Mouse (Mus musculus) bone marrow macrophage, adult 2 months (primary cell): ENCODE measurements around the gene Msln. TPM values are rescaled to one million over a fixed set of nuclear protein-coding genes. Genes with fewer than 3 reads are reported as not detected.

Source experiments
- H3K27ac ChIP-seq: 2 replicates; pipeline ENCODE4 v1.5.1; 2012; ENCODE audit warnings: low read depth, low read length; ENCODE audit not compliant: insufficient read depth
- H3K4me1 ChIP-seq: 2 replicates; pipeline ENCODE4 v1.6.1; 2012; ENCODE audit warnings: low read length; ENCODE audit not compliant: control insufficient read depth, insufficient read depth
- H3K4me3 ChIP-seq: 2 replicates; pipeline ENCODE4 v1.5.1; 2012; ENCODE audit warnings: mild to moderate bottlenecking, low read length, moderate library complexity; ENCODE audit not compliant: insufficient read depth
- CTCF ChIP-seq: IDR thresholded peaks from 2 replicates; pipeline ENCODE4 v1.5.1; 2012; ENCODE audit warnings: low read depth, mild to moderate bottlenecking, low read length, moderate library complexity
- POLR2A ChIP-seq: IDR thresholded peaks from 2 replicates; pipeline ENCODE4 v1.6.1; 2012; ENCODE audit warnings: mild to moderate bottlenecking, low read depth, low read length, borderline replicate concordance
- polyA plus RNA-seq: library from polyadenylated mRNA; stranded (reverse); fragments of >200 nt; gene quantifications from 2 replicates; pipeline ENCODE4 v1.2.4, GENCODE M21; 2012; ENCODE audit not compliant: missing spikeins, insufficient read depth, insufficient read length

The Msln gene
- polyA plus RNA-seq, 1 experiment, result not detected

- H3K4me3 ChIP-seq, result peak overlapping the region; percentile 68
- peak overlapping the region; percentile 84; the same call in 1 of the 2 replicates for H3K27ac ChIP-seq
- no peak for TF ChIP-seq POLR2A
- no peak for TF ChIP-seq CTCF
- H3K4me1 ChIP-seq, result peaks cover 19% of the 10 kb centered on the region
These were observed 37.2 kb upstream of the Msln start for GRCm38 (mm10) chr17:25791320-25791842.

- H3K27ac ChIP-seq, result no peak overlapping the region
- no peak for TF ChIP-seq CTCF
- TF ChIP-seq POLR2A, result no peak
- peaks cover 15% of the 10 kb centered on the region for H3K4me1 ChIP-seq
- no peak overlapping the region for H3K4me3 ChIP-seq
These were observed 32.8 kb upstream of the Msln start for GRCm38 (mm10) chr17:25786781-25787504.

- Histone ChIP-seq H3K4me1 (peaks cover 13% of the 10 kb centered on the region), H3K4me3 (peak within 1 kb of the TSS; percentile 68), H3K27ac (no peak within 1 kb of the TSS)
- TF ChIP-seq POLR2A, result no peak
- no peak for TF ChIP-seq CTCF
These were observed 32.1 kb upstream of the Msln start, which contains the start of gene Ccdc78 for GRCm38 (mm10) chr17:25786280-25786679. TSS of gene Ccdc78 (plus strand) at chr17:25786580.

GRCm38 (mm10) chr17:25785281-25785745 lies 31.1 kb upstream of the Msln start, which contains the start of gene Haghl:
TSS of gene Haghl (minus strand) at chr17:25785673.
- peaks cover 8% of the 10 kb centered on the region for H3K4me1 ChIP-seq
- TF ChIP-seq CTCF, result no peak
- TF ChIP-seq POLR2A, result no peak
- H3K27ac ChIP-seq, result peak within 1 kb of the TSS; percentile 32
- H3K4me3 ChIP-seq, result peak within 1 kb of the TSS; percentile 68

GRCm38 (mm10) chr17:25783861-25784574 lies 29.8 kb upstream of the Msln start:
- H3K4me3 ChIP-seq, result peak overlapping the region; percentile 68
- peaks cover 8% of the 10 kb centered on the region for H3K4me1 ChIP-seq
- no peak overlapping the region for H3K27ac ChIP-seq
- TF ChIP-seq CTCF (no peak), POLR2A (no peak)

- H3K4me1 ChIP-seq, result peaks cover 8% of the 10 kb centered on the region
- no peak for TF ChIP-seq CTCF
- TF ChIP-seq POLR2A, result no peak
- H3K4me3 ChIP-seq, result no peak overlapping the region
- H3K27ac ChIP-seq, result no peak overlapping the region
These were observed 28.9 kb upstream of the Msln start for GRCm38 (mm10) chr17:25783086-25783485.

- H3K4me3 ChIP-seq, result no peak overlapping the region
- peaks cover 8% of the 10 kb centered on the region for H3K4me1 ChIP-seq
- no peak for TF ChIP-seq POLR2A
- TF ChIP-seq CTCF, result no peak
- no peak overlapping the region for H3K27ac ChIP-seq
These were observed 27.2 kb upstream of the Msln start for GRCm38 (mm10) chr17:25781339-25781738.

GRCm38 (mm10) chr17:25777948-25778347 lies 23.8 kb upstream of the Msln start:
- Histone ChIP-seq H3K4me3 (no peak overlapping the region), H3K4me1 (peaks cover 2% of the 10 kb centered on the region; the same call in 1 of the 2 replicates), H3K27ac (no peak overlapping the region)
- TF ChIP-seq POLR2A, result no peak
- no peak for TF ChIP-seq CTCF

GRCm38 (mm10) chr17:25775318-25776062 lies 21.3 kb upstream of the Msln start:
- TF ChIP-seq CTCF (no peak), POLR2A (no peak)

More at GRCm38 (mm10) chr17:25775318-25776062, 21.3 kb upstream of the Msln start:
- Histone ChIP-seq H3K27ac (no peak overlapping the region), H3K4me3 (no peak overlapping the region), H3K4me1 (peaks cover 2% of the 10 kb centered on the region; the same call in 1 of the 2 replicates)
